Mouse (Mus musculus): ENCODE measurements around the gene Arhgef26. TPM values are rescaled to one million over a fixed set of nuclear protein-coding genes. Genes with fewer than 3 reads are reported as not detected.

Gene Arhgef26
- polyA plus RNA-seq, 1 experiment from 2014 or later = 4.1 TPM

DNA sequence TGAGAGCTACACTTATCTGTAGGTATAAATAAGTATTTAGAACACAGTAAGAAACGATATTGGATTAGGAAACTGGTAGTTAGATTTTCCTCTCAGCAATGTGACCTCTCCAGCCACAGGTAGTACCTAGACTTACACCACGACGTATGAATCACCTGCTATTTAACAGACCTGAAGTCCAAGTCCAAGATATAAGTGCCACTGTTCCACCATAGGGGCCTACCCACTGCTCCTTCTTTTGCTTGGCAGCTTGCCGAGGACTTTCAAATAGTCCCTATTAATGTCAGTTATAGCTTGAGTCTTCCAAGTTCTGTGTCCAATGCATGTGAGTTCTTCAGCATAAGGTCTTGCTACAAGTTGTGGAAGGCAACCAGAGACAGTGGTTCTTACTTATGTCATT is 76.8 kb downstream of the Arhgef26 start:
- Histone ChIP-seq H3K27ac (no peak overlapping the region), H3K4me2 (no peak overlapping the region), H3K36me3 (no peaks in the 10 kb centered on the region), H3K27me3 (no peaks in the 10 kb centered on the region), H3K4me1 (replicated peaks) (peaks cover 5% of the 10 kb centered on the region), H3K9ac (no peak overlapping the region), H3K4me3 (no peak overlapping the region), H3K9me3 (replicated peaks) (no peaks in the 10 kb centered on the region)
- no peak for ATAC-seq (replicated peaks; ENCODE audit: insufficient number of reproducible peaks, insufficient read depth, low FRiP score, low read depth)
- 90% methylated on average over 4 of the region's 4 CpGs for WGBS

- no peak for ATAC-seq (replicated peaks; ENCODE audit: insufficient number of reproducible peaks, insufficient read depth, low FRiP score, low read depth)
- Histone ChIP-seq H3K27me3 (no peaks in the 10 kb centered on the region), H3K9me3 (replicated peaks) (no peaks in the 10 kb centered on the region), H3K4me1 (replicated peaks) (peaks cover 5% of the 10 kb centered on the region), H3K27ac (no peak overlapping the region), H3K36me3 (no peaks in the 10 kb centered on the region), H3K4me3 (no peak overlapping the region), H3K9ac (no peak overlapping the region), H3K4me2 (no peak overlapping the region)
- 88% methylated on average over 6 of the region's 6 CpGs for WGBS
These were observed 79.3 kb downstream of the Arhgef26 start for GRCm38 (mm10) chr3:62417458-62417857.

- H3K4me2 ChIP-seq = no peak overlapping the region
- no peaks in the 10 kb centered on the region for H3K4me1 ChIP-seq (replicated peaks)
- no peak for ATAC-seq (replicated peaks; ENCODE audit: insufficient number of reproducible peaks, insufficient read depth, low FRiP score, low read depth)
- H3K27me3 ChIP-seq = no peaks in the 10 kb centered on the region
- no peak overlapping the region for H3K9ac ChIP-seq
- H3K36me3 ChIP-seq = no peaks in the 10 kb centered on the region
- H3K9me3 ChIP-seq (replicated peaks) = no peaks in the 10 kb centered on the region
- no peak overlapping the region for H3K4me3 ChIP-seq
- H3K27ac ChIP-seq = no peak overlapping the region
- 92% methylated on average over 6 of the region's 6 CpGs for WGBS
These were observed 80.4 kb downstream of the Arhgef26 start for GRCm38 (mm10) chr3:62418387-62419138.

GRCm38 (mm10) chr3:62433675-62434074 is 95.5 kb downstream of the Arhgef26 start:
- Histone ChIP-seq H3K27me3 (no peaks in the 10 kb centered on the region), H3K9ac (no peak overlapping the region), H3K4me1 (replicated peaks) (no peaks in the 10 kb centered on the region), H3K27ac (no peak overlapping the region), H3K4me3 (no peak overlapping the region), H3K36me3 (no peaks in the 10 kb centered on the region), H3K4me2 (no peak overlapping the region), H3K9me3 (replicated peaks) (no peaks in the 10 kb centered on the region)
- WGBS = 30% methylated on average over 4 of the region's 4 CpGs
- ATAC-seq (replicated peaks; ENCODE audit: insufficient number of reproducible peaks, insufficient read depth, low FRiP score, low read depth) = no peak

DNA sequence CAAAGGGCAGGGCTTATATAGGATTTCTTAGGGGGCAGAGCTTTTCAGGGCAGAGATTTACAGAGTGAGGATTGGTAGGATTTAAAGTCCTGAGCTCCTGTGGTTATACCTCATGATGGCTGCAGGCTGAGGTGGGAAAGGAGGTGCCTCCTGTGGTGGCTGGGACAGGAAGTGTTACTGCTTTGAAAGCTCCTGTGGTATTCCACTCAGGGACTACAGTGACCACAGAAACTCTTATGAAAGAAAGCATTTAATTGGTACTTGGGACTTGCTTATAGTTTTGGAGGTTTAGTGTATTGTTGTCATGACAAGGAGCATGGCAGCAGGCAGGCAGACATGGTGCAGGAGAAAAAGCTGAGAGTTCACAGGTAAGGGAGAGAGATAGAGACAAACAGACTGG is 97.8 kb downstream of the Arhgef26 start:
- Histone ChIP-seq H3K36me3 (no peaks in the 10 kb centered on the region), H3K9ac (no peak overlapping the region), H3K4me2 (no peak overlapping the region), H3K4me3 (no peak overlapping the region), H3K27me3 (no peaks in the 10 kb centered on the region), H3K27ac (no peak overlapping the region), H3K9me3 (replicated peaks) (no peaks in the 10 kb centered on the region), H3K4me1 (replicated peaks) (no peaks in the 10 kb centered on the region)
- no peak for ATAC-seq (replicated peaks; ENCODE audit: insufficient number of reproducible peaks, insufficient read depth, low FRiP score, low read depth)

DNA sequence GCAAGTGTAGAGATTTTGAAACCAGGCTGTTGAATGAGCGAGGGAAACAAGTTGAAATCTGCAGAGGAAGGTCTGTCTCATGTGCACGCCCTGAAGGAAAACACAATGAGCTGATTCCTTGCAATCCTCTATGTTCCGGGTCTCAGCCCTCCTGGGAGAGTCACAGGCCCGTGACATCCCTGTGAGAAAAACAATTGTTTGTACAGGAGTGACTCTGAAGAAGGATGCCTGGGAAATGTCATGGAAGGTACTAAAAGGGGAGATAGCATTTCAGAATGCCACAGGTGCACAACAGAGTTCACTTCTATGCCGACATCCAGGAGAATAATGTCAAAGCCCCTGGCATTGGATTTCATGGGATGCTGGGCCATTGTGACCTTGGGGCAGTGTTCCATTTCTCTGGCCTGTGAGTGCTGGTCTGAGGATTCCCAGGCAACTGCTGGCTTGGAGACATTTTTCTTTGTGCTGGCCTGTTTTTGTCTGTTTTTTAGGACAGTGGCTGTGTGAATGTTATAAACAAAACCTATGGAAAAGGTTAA is 102.4 kb downstream of the Arhgef26 start:
- no peak for ATAC-seq (replicated peaks; ENCODE audit: insufficient number of reproducible peaks, insufficient read depth, low FRiP score, low read depth)
- Histone ChIP-seq H3K27me3 (no peaks in the 10 kb centered on the region), H3K36me3 (no peaks in the 10 kb centered on the region), H3K27ac (no peak overlapping the region), H3K4me1 (replicated peaks) (no peaks in the 10 kb centered on the region), H3K9me3 (replicated peaks) (no peaks in the 10 kb centered on the region), H3K9ac (no peak overlapping the region), H3K4me2 (no peak overlapping the region), H3K4me3 (no peak overlapping the region)
- WGBS = 56% methylated on average over 5 of the region's 5 CpGs

DNA sequence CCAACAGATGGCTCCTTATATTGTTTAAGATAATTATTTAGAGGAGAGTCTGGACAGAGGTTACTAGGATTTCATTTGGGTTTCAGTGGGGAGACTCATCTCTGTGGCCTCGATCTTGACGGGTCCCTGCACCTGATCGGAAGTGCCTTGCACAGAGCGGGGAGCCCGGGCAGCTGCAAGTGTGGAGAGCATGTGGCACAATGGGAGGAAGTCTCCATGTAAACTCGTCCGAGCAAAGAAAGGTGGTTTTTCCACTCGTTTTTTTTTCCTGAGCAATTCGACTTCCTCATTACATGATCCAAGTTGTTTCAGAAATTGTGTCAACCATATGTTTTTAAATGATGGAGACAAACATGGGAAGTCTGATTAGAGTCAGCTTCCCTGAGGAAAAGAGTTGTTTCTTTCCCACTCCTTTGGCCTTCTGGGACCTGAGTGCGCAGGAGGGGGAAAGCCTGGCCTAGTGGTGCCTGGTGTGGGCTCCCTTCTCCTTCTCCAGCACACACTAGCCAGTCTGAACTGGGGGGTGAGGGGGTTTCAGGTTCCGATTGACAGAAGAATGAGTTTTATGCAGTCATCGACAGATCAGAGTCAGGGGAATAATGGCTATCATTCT is 105.5 kb downstream of the Arhgef26 start:
- Histone ChIP-seq H3K9ac (no peak overlapping the region), H3K9me3 (replicated peaks) (no peaks in the 10 kb centered on the region), H3K4me3 (no peak overlapping the region), H3K27me3 (no peaks in the 10 kb centered on the region), H3K27ac (0 out of 2 replicates have a peak overlapping the region, but pooled peaks have one; percentile 9), H3K4me2 (no peak overlapping the region), H3K36me3 (no peaks in the 10 kb centered on the region), H3K4me1 (replicated peaks) (no peaks in the 10 kb centered on the region)
- ATAC-seq (replicated peaks; ENCODE audit: insufficient number of reproducible peaks, insufficient read depth, low FRiP score, low read depth) = no peak
- 66% methylated on average over 12 of the region's 12 CpGs for WGBS

GRCm38 (mm10) chr3:62446271-62446670 is 108.1 kb downstream of the Arhgef26 start:
- no peaks in the 10 kb centered on the region for H3K9me3 ChIP-seq (replicated peaks)
- no peaks in the 10 kb centered on the region for H3K36me3 ChIP-seq
- H3K27me3 ChIP-seq = no peaks in the 10 kb centered on the region
- no peak for ATAC-seq (replicated peaks; ENCODE audit: insufficient number of reproducible peaks, insufficient read depth, low FRiP score, low read depth)
- 67% methylated on average over 7 of the region's 7 CpGs for WGBS
- H3K4me1 ChIP-seq (replicated peaks) = peaks cover under 1% of the 10 kb centered on the region; the same call in 1 of the 2 replicates
- no peak overlapping the region for H3K27ac ChIP-seq
- H3K4me2 ChIP-seq = no peak overlapping the region
- no peak overlapping the region for H3K9ac ChIP-seq
- H3K4me3 ChIP-seq = no peak overlapping the region

DNA sequence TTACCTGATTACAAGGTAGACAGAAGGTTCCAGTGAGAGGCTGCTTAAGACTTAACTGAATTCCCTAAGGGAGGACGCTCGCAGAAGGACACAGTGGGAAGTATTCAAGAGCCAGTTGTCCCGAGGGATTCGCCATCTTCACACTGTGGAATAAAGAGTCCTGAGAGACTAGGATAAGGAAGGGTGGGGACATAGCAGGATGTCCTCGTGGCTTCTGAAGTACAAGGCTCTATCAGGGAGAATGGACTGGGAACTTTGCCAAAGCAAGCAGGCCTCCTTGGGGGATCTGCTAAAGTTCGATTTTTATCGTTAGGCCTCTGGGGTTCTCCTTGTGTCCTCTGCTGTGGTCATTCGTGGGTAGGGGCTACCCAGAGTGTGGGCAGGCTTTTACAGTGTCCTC is 109.0 kb downstream of the Arhgef26 start:
- Histone ChIP-seq H3K9ac (no peak overlapping the region), H3K27me3 (no peaks in the 10 kb centered on the region), H3K4me3 (no peak overlapping the region), H3K9me3 (replicated peaks) (no peaks in the 10 kb centered on the region), H3K27ac (no peak overlapping the region), H3K4me1 (replicated peaks) (peaks cover 3% of the 10 kb centered on the region; the same call in 1 of the 2 replicates), H3K36me3 (no peaks in the 10 kb centered on the region), H3K4me2 (no peak overlapping the region)
- WGBS = 47% methylated on average over 8 of the region's 8 CpGs
- no peak for ATAC-seq (replicated peaks; ENCODE audit: insufficient number of reproducible peaks, insufficient read depth, low FRiP score, low read depth)

DNA sequence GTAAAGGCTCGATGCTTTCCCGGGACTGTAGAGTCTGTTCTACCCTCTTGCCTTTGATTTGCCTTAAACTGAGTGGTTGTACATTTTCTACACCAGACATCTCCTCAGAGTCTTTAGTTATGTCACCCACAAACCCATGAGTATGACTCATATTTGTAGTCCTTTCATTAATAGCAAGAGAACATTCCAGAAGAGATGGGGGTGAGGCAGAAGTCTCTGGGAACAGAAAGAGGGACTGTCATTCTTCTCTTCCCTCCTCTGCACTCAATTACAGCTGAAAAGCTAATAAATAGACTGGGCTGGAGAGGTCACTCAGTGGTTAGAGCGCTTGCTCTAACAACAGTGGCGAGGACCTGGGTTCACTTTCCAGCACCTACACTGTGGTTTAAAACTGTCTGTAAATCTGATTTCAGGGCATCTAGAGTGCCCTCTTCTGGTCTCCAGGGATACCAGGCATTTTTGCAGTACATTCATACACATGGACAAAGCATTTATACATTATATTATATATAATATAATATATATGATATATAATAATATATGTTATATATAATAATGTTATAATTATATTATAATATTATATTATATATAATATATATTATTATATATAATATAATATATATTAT is 111.8 kb downstream of the Arhgef26 start:
- H3K4me1 ChIP-seq (replicated peaks) = peaks cover 3% of the 10 kb centered on the region; the same call in 1 of the 2 replicates
- no peak overlapping the region for H3K4me2 ChIP-seq
- ATAC-seq (replicated peaks; ENCODE audit: insufficient number of reproducible peaks, insufficient read depth, low FRiP score, low read depth) = no peak
- H3K4me3 ChIP-seq = no peak overlapping the region
- H3K27ac ChIP-seq = no peak overlapping the region
- WGBS = 92% methylated on average over 4 of the region's 4 CpGs
- H3K9ac ChIP-seq = no peak overlapping the region
- no peaks in the 10 kb centered on the region for H3K9me3 ChIP-seq (replicated peaks)
- no peaks in the 10 kb centered on the region for H3K27me3 ChIP-seq
- no peaks in the 10 kb centered on the region for H3K36me3 ChIP-seq

GRCm38 (mm10) chr3:62452961-62453360 is 114.8 kb downstream of the Arhgef26 start:
- Histone ChIP-seq H3K27me3 (no peaks in the 10 kb centered on the region), H3K27ac (no peak overlapping the region), H3K4me2 (no peak overlapping the region), H3K4me3 (no peak overlapping the region), H3K36me3 (no peaks in the 10 kb centered on the region), H3K4me1 (replicated peaks) (peaks cover 3% of the 10 kb centered on the region; the same call in 1 of the 2 replicates), H3K9me3 (replicated peaks) (no peaks in the 10 kb centered on the region), H3K9ac (no peak overlapping the region)
- 43% methylated on average over 4 of the region's 4 CpGs for WGBS
- no peak for ATAC-seq (replicated peaks; ENCODE audit: insufficient number of reproducible peaks, insufficient read depth, low FRiP score, low read depth)

Data from heart, embryonic 15.5 days (tissue).